Mouse (Mus musculus): ENCODE results near the gene Coq4. TPM values are rescaled to one million over a fixed set of nuclear protein-coding genes. Genes with fewer than 3 reads are reported as not detected.
"Not testable (repeated sequence)": the region's sequence is repeated elsewhere in the genome, so short reads cannot be mapped to it uniquely, and the experiment has no call there.

The Coq4 gene
- polyA plus RNA-seq, 1 experiment from 2014 or later: 50.0 TPM

DNA sequence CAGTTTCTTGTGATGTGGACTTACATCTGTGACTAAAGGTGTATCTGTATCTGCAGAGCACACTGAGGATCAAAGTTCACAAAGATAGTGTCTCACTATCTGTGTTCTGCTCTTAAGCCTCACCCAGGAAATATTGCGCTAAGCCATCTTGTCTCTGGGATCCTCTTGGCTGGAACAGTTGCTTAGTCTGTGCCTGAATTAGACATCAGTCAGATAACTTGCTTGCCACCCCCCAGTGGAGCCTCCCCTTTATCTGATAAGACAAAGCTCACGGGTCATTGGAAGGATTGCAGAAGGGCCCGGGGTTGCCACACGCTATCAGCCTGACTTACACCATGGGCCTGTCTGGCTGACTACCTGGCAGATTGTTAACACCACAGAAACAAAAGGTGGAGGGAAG, 14.0 kb upstream of the Coq4 start:
- DNase-seq (ENCODE audit: low spot score) (no peak), ATAC-seq (replicated peaks; ENCODE audit: low FRiP score, low TSS enrichment, low read depth) (0 out of 2 replicates have a peak, but pooled peaks have one; percentile 28)
- Histone ChIP-seq H3K9me3 (ENCODE audit: control insufficient read depth, low read length) (no peaks in the 10 kb centered on the region), H3K27ac (ENCODE audit: low read depth) (no peak overlapping the region), H3K36me3 (ENCODE audit: control insufficient read depth, insufficient read depth, low read length) (peaks cover 23% of the 10 kb centered on the region), H3K4me1 (replicated peaks; ENCODE audit: control insufficient read depth, insufficient read depth, low read length) (0 out of 2 replicates have a peak, but pooled peaks cover 3% of the 10 kb centered on the region), H3K9ac (ENCODE audit: low read length) (no peak overlapping the region), H3K27me3 (replicated peaks; ENCODE audit: control insufficient read depth, insufficient read depth, low read length) (no peaks in the 10 kb centered on the region), H3K4me2 (ENCODE audit: low read length) (no peak overlapping the region), H3K4me3 (ENCODE audit: low read depth, low read length) (no peak overlapping the region)
- 78% methylated on average over 4 of the region's 4 CpGs for WGBS

DNA sequence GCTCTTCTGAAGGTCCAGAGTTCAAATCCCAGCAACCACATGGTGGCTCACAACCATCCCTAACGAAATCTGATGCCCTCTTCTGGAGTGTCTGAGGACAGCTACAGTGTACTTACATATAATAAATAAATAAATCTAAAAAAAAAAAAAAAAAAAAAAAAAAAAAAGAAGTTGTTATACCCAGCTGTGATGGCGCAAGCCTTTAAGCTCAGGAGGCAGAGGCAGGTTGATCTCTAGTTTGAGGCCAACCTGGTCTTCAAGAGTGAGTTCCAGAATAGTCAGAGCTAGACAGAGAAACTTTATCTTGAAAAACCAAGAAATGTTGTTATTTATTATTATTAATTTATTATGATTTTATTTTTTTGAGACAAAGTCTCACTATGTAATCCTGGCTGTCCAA, 6.0 kb upstream of the Coq4 start:
- H3K27me3 ChIP-seq (replicated peaks; ENCODE audit: control insufficient read depth, insufficient read depth, low read length); H3K9ac ChIP-seq (ENCODE audit: low read length); H3K27ac ChIP-seq (ENCODE audit: low read depth); DNase-seq (ENCODE audit: low spot score); H3K4me3 ChIP-seq (ENCODE audit: low read depth, low read length); ATAC-seq (replicated peaks; ENCODE audit: low FRiP score, low TSS enrichment, low read depth); H3K4me2 ChIP-seq (ENCODE audit: low read length); H3K4me1 ChIP-seq (replicated peaks; ENCODE audit: control insufficient read depth, insufficient read depth, low read length): not testable (repeated sequence)
- peaks cover 98% of the 10 kb centered on the region for H3K36me3 ChIP-seq (ENCODE audit: control insufficient read depth, insufficient read depth, low read length)
- WGBS: 97% methylated on average over 2 of the region's 2 CpGs
- H3K9me3 ChIP-seq (ENCODE audit: control insufficient read depth, low read length): peaks cover 10% of the 10 kb centered on the region; the same call in 1 of the 2 replicates

DNA sequence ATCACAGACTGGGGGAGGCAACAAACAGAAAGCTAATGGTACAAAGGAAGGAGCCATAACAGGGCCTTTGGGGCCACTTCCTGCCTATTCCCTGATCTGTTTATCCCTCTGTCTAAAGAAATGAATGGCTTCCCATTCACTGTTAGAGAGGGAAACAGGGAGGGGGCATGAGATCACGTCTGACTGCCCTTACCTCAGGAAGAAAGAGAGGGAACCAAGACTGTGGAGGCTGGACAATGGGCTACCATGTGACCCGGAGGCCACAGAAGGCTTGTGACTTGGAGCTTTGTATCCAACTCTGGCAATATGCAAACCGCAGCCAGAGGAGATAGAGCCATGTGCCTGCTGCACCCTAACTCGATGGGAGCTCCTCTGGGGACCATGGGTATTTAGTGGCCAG, 3.0 kb upstream of the Coq4 start:
- no peak for DNase-seq (ENCODE audit: low spot score)
- Histone ChIP-seq H3K36me3 (ENCODE audit: control insufficient read depth, insufficient read depth, low read length) (peaks cover 70% of the 10 kb centered on the region), H3K27me3 (replicated peaks; ENCODE audit: control insufficient read depth, insufficient read depth, low read length) (no peaks in the 10 kb centered on the region), H3K4me1 (replicated peaks; ENCODE audit: control insufficient read depth, insufficient read depth, low read length) (peaks cover 15% of the 10 kb centered on the region), H3K4me2 (ENCODE audit: low read length) (no peak overlapping the region), H3K9ac (ENCODE audit: low read length) (no peak overlapping the region), H3K27ac (ENCODE audit: low read depth) (no peak overlapping the region), H3K4me3 (ENCODE audit: low read depth, low read length) (no peak overlapping the region), H3K9me3 (ENCODE audit: control insufficient read depth, low read length) (peaks cover 10% of the 10 kb centered on the region; the same call in 1 of the 2 replicates)
- 75% methylated on average over 4 of the region's 4 CpGs for WGBS
- no peak for ATAC-seq (replicated peaks; ENCODE audit: low FRiP score, low TSS enrichment, low read depth)

DNA sequence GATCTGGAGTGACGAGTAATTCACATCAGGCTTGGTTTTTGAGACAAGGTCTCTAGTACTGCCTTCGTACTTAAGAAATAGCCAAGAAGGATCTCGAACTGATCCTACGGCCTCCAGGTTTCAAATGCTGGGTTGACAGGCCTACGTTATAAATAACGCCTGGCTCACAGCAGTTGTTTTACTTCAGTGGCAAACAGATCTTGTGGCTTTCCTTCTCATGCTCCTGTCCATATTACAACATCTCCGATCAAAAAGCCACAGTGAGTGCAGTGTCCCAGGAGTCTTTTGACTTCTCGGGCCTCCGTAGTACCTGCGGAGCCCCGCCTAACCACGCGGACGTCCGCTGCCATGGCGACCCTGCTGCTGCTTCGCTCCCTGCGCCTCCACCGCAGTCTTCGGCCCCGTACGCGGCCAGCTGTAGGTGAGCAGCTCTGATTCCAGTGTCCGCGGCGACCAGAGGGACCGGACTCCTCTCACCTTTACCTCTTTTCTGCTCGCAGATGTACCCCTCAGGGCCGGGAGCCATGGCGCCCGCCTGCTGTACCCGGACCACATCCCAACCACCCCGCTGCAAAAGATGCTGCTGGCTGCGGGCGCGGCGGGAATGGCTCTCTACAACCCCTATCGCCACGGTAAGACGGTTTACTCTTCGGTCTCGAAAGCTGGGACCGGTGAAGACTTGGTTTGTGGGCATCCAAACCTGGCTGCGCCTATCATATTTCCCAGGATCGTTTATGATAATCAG, 816 bp downstream of the Coq4 start, which contains the start of gene Trub2:
Gene Trub2, minus strand, starts transcription at position 566 of the 745 bp plus-strand sequence.
- peaks cover 52% of the 10 kb centered on the region for H3K36me3 ChIP-seq (ENCODE audit: control insufficient read depth, insufficient read depth, low read length)
- H3K9me3 ChIP-seq (ENCODE audit: control insufficient read depth, low read length): no peaks in the 10 kb centered on the region
- peak within 1 kb of the TSS; percentile 69 for H3K27ac ChIP-seq (ENCODE audit: low read depth)
- ATAC-seq (replicated peaks; ENCODE audit: low FRiP score, low TSS enrichment, low read depth) (peak; percentile 88), DNase-seq (ENCODE audit: low spot score) (peak; percentile 92)
- H3K9ac ChIP-seq (ENCODE audit: low read length): peak within 1 kb of the TSS; percentile 61
- WGBS: under 1% methylated on average over 45 of the region's 45 CpGs
- H3K4me2 ChIP-seq (ENCODE audit: low read length): peak within 1 kb of the TSS; percentile 94
- no peaks in the 10 kb centered on the region for H3K27me3 ChIP-seq (replicated peaks; ENCODE audit: control insufficient read depth, insufficient read depth, low read length)
- peaks cover 16% of the 10 kb centered on the region for H3K4me1 ChIP-seq (replicated peaks; ENCODE audit: control insufficient read depth, insufficient read depth, low read length)
- peak within 1 kb of the TSS; percentile 90 for H3K4me3 ChIP-seq (ENCODE audit: low read depth, low read length)

DNA sequence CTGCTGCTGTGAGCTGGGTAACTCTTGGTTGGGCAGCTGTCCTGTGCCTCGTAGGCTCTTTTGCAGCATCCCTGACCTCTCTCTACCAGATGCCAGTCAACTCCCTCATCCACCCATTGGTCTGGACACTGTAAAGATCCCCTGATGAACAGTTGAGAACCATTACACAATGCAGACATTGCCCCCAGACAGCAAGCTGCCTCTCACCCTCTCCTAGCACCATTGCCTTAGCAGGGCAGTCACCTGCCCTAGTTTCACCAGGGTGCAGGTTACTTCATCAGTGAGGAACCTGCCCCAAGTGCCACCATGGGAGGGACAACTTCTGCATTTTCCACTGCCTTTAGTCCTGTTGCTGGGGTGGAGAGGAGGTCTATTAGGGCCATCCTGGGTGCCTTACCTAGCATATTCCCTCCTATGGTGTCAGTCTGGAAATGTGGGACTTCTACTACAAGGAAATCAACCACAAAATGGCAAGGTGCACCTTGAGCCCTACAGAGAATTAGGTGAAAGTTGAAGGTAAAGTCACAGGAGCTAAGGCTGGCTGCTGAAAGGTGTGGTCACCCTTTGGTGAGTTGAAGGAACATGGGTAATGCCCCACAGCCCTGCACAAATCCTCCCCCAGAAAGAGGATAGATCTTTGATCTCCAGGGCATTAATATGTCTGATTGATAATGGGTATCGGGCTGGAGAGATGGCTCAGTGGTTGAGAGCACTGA, 5.6 kb downstream of the Coq4 start:
- Histone ChIP-seq H3K4me2 (ENCODE audit: low read length) (no peak overlapping the region), H3K9ac (ENCODE audit: low read length) (no peak overlapping the region), H3K27ac (ENCODE audit: low read depth) (no peak overlapping the region), H3K4me3 (ENCODE audit: low read depth, low read length) (no peak overlapping the region), H3K36me3 (ENCODE audit: control insufficient read depth, insufficient read depth, low read length) (peaks cover 32% of the 10 kb centered on the region), H3K27me3 (replicated peaks; ENCODE audit: control insufficient read depth, insufficient read depth, low read length) (no peaks in the 10 kb centered on the region), H3K4me1 (replicated peaks; ENCODE audit: control insufficient read depth, insufficient read depth, low read length) (peaks cover 9% of the 10 kb centered on the region), H3K9me3 (ENCODE audit: control insufficient read depth, low read length) (no peaks in the 10 kb centered on the region)
- ATAC-seq (replicated peaks; ENCODE audit: low FRiP score, low TSS enrichment, low read depth) (no peak), DNase-seq (ENCODE audit: low spot score) (no peak)
- WGBS: 92% methylated on average over 2 of the region's 2 CpGs

DNA sequence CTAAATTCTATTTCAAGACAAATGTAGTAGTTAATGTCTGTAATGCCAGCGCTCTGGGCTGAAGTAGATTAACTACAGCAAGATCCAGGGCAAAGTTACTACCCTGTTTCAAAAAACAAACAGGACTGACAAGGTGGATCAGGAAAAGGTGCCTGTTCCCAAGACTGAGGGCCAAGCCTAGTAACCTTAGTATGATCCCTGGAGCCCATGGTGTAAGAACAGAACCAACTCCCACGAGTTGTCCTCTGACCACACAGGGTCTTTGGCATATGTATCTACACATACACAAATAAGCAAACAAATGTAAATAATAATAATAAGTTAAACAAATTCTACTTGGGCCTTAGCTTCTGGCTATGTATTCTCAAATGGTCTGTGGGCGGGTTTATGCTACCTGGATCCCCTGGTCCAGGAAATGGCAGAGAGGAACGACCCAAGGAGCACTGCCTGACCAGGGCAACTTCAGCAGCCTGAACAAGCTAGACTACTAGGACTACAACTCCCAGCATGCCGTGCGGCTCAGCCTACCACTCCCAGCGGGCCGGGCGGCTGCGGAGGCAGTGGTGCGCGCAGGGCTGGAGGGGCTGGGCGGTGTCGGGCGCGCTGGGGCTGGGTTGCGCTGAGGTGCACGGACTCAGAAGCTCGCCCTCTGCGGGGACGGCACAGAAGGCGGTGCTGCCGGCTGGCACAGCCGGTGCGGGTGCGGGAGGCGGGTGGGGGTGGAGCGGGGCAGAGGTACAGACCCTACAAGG, 15.0 kb downstream of the Coq4 start, which contains the start of gene Slc27a4:
Gene Slc27a4, plus strand, starts transcription at position 560 of the 752 bp plus-strand sequence.
- Histone ChIP-seq H3K4me3 (ENCODE audit: low read depth, low read length) (peak within 1 kb of the TSS; percentile 85), H3K4me2 (ENCODE audit: low read length) (peak within 1 kb of the TSS; percentile 84), H3K27me3 (replicated peaks; ENCODE audit: control insufficient read depth, insufficient read depth, low read length) (no peaks in the 10 kb centered on the region), H3K9ac (ENCODE audit: low read length) (peak within 1 kb of the TSS; percentile 86), H3K27ac (ENCODE audit: low read depth) (peak within 1 kb of the TSS; percentile 77; the same call in 1 of the 2 replicates), H3K36me3 (ENCODE audit: control insufficient read depth, insufficient read depth, low read length) (peaks cover 31% of the 10 kb centered on the region), H3K9me3 (ENCODE audit: control insufficient read depth, low read length) (no peaks in the 10 kb centered on the region), H3K4me1 (replicated peaks; ENCODE audit: control insufficient read depth, insufficient read depth, low read length) (peaks cover 7% of the 10 kb centered on the region)
- DNase-seq (ENCODE audit: low spot score): peak; percentile 95
- WGBS: 5% methylated on average over 28 of the region's 28 CpGs
- peak; percentile 98 for ATAC-seq (replicated peaks; ENCODE audit: low FRiP score, low TSS enrichment, low read depth)

DNA sequence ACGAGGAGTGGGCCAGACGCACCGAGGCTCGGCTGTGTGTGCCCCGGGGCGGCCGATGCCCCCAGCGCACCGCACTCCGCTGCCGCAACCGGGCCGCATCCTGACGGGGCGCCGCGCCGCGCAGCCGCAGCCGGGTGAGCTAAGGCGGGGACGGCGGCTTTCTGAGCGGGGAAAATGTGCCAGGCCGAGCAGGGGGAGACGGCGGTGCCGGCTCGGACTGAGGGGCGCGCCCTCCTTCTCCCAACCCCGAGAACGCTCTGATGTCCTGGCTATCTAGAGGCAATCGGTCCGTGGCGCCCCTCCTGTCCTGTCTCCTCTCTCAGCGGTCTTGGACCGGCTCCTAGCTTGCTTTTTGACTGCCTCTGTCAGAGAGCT, 15.5 kb downstream of the Coq4 start:
- WGBS: under 1% methylated on average over 39 of the region's 39 CpGs
- Histone ChIP-seq H3K9ac (ENCODE audit: low read length) (peak overlapping the region; percentile 86), H3K9me3 (ENCODE audit: control insufficient read depth, low read length) (no peaks in the 10 kb centered on the region), H3K27me3 (replicated peaks; ENCODE audit: control insufficient read depth, insufficient read depth, low read length) (no peaks in the 10 kb centered on the region), H3K27ac (ENCODE audit: low read depth) (peak overlapping the region; percentile 77; the same call in 1 of the 2 replicates), H3K36me3 (ENCODE audit: control insufficient read depth, insufficient read depth, low read length) (peaks cover 34% of the 10 kb centered on the region), H3K4me2 (ENCODE audit: low read length) (peak overlapping the region; percentile 84), H3K4me3 (ENCODE audit: low read depth, low read length) (peak overlapping the region; percentile 85), H3K4me1 (replicated peaks; ENCODE audit: control insufficient read depth, insufficient read depth, low read length) (peaks cover 7% of the 10 kb centered on the region)
- DNase-seq (ENCODE audit: low spot score) (no peak), ATAC-seq (replicated peaks; ENCODE audit: low FRiP score, low TSS enrichment, low read depth) (no peak; the same call in 1 of the 2 replicates)

DNA sequence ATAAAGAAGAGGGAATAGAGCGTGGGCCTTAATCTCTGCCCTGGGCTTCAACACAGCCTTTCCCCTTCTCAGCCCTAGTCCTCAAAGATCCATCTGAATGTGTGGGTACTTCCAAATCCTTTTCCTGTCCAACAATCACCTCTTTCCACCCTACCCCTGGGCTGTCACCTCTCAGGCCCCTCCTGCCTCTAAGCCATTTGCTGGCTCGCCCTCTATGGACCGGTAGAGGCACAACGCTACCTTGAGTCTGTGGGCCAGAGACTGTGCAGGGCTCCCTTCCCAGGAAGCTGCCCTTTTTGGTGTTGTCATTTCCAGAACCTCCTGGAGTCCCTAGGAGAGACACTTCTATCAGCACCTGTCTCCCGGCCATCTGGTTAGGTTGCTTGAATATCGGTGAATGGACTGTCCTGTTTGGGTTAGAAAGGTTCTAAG, 16.1 kb downstream of the Coq4 start:
- peak overlapping the region; percentile 85 for H3K4me3 ChIP-seq (ENCODE audit: low read depth, low read length)
- no peaks in the 10 kb centered on the region for H3K27me3 ChIP-seq (replicated peaks; ENCODE audit: control insufficient read depth, insufficient read depth, low read length)
- H3K4me1 ChIP-seq (replicated peaks; ENCODE audit: control insufficient read depth, insufficient read depth, low read length): peaks cover 7% of the 10 kb centered on the region
- no peak overlapping the region for H3K27ac ChIP-seq (ENCODE audit: low read depth)
- H3K4me2 ChIP-seq (ENCODE audit: low read length): peak overlapping the region; percentile 84
- no peaks in the 10 kb centered on the region for H3K9me3 ChIP-seq (ENCODE audit: control insufficient read depth, low read length)
- H3K9ac ChIP-seq (ENCODE audit: low read length): peak overlapping the region; percentile 86
- DNase-seq (ENCODE audit: low spot score) (peak; percentile 63), ATAC-seq (replicated peaks; ENCODE audit: low FRiP score, low TSS enrichment, low read depth) (no peak)
- WGBS: 20% methylated on average over 6 of the region's 6 CpGs
- peaks cover 38% of the 10 kb centered on the region for H3K36me3 ChIP-seq (ENCODE audit: control insufficient read depth, insufficient read depth, low read length)

Measured in intestine, embryonic 14.5 days (tissue).